Mouse (Mus musculus) gastrocnemius, postnatal 25 days (tissue): ENCODE data around the gene Gch1. TPM values are rescaled to one million over a fixed set of nuclear protein-coding genes. Genes with fewer than 3 reads are reported as not detected.

Experiments
- total RNA-seq, 2 experiments: library from RNA; stranded (reverse); gene quantifications; 1 replicate in 1 of 2; 2 replicates in 1 of 2; pipeline ENCODE4 v1.2.3; 2021

Gene Gch1
- total RNA-seq, 2 experiments from 2014 or later, result 2.2 to 2.4 TPM

Other genes with a start within 250 kb of the Gch1 start
- under 1 TPM; 0.36 to 0.62 TPM for gene Wdhd1, start 87.4 kb upstream of the Gch1 start, total RNA-seq
- gene Socs4, start 87.5 kb upstream of the Gch1 start, total RNA-seq, result 1 to 10 TPM; 6.3 to 7.0 TPM
- 10 to 100 TPM; 24.0 to 26.2 TPM for gene Mapk1ip1l, start 108.9 kb upstream of the Gch1 start, total RNA-seq
- gene Lgals3, start 178.3 kb upstream of the Gch1 start, total RNA-seq, result 1 to 10 TPM; 1.8 to 5.1 TPM
- gene Dlgap5, start 229.0 kb upstream of the Gch1 start, total RNA-seq, result under 1 TPM; 0.33 to 0.59 TPM